Mouse (Mus musculus): ENCODE data around the gene Gm11077. TPM values are rescaled to one million over a fixed set of nuclear protein-coding genes. Genes with fewer than 3 reads are reported as not detected.

Gm11077 gene
- total RNA-seq, 2 experiments from 2014 or later, result not detected

Other genes starting within 250 kb of the Gm11077 start
- 10.2 and 14.4 TPM in 2 replicates for gene Aebp2, start 106.6 kb upstream of the Gm11077 start, total RNA-seq (2015; ENCODE audit: low replicate concordance)
- gene Aebp2, start 106.6 kb upstream of the Gm11077 start, total RNA-seq (2017; ENCODE audit: low replicate concordance), result 10.0 and 16.9 TPM in 2 replicates